Mouse (Mus musculus) cerebellum, adult 2 months (tissue): Measurements from ENCODE around the gene Grin3b.
A peak's percentile ranks its signal among the peaks of the same experiment; 100 is the strongest.

Experiments
- CTCF ChIP-seq: fragments of 200-500 bp; IDR thresholded peaks from 2 replicates; pipeline ENCODE4 v1.5.1; 2011; ENCODE audit warnings: low read depth, mild to moderate bottlenecking, control low read depth, low read length, moderate library complexity, borderline replicate concordance; ENCODE audit not compliant: insufficient read depth
- POLR2A ChIP-seq: fragments of 200-500 bp; IDR thresholded peaks from 2 replicates; pipeline ENCODE4 v1.6.1; 2011; ENCODE audit warnings: low read length, control low read depth, borderline replicate concordance; ENCODE audit not compliant: insufficient read depth

GRCm38 (mm10) chr10:79958140-79958816, 12.2 kb upstream of the Grin3b start:
- TF ChIP-seq CTCF (peak; percentile 97), POLR2A (no peak)
